Mouse (Mus musculus) heart, embryonic 15.5 days (tissue): ENCODE measurements at regions not wholly inside any gene's neighbourhood (a gene's known extent, or its start where the extent isn't known, plus 50 kb on each side); places are given as distances from the start of the nearest gene placed in this dataset. TPM values are rescaled to one million over a fixed set of nuclear protein-coding genes. Genes with fewer than 3 reads are reported as not detected.
A peak's percentile ranks its signal among the peaks of the same experiment; 100 is the strongest.
"Not testable (repeated sequence)": the region's sequence is repeated elsewhere in the genome, so short reads cannot be mapped to it uniquely, and the experiment has no call there.

ENCODE experiments used
- ATAC-seq: fragments of 200-750 bp; cut with Nextera tagmentation; replicated peaks from 2 replicates; pipeline ENCODE4 v1.8.0; 2017; ENCODE audit warnings: low read depth, moderate TSS enrichment; ENCODE audit not compliant: insufficient number of reproducible peaks, insufficient read depth, low FRiP score
- H3K27ac ChIP-seq: fragments of 300-500 bp; sonication (generic); 2 replicates; pipeline ENCODE4 v1.5.1; 2015; ENCODE audit warnings: mild to moderate bottlenecking, inconsistent platforms
- H3K27me3 ChIP-seq: fragments of 300-500 bp; sonication (generic); 2 replicates; pipeline ENCODE4 v1.6.1; 2015; ENCODE audit warnings: inconsistent platforms
- H3K36me3 ChIP-seq: fragments of 300-500 bp; sonication (generic); 2 replicates; pipeline ENCODE4 v1.6.1; 2015; ENCODE audit warnings: mild to moderate bottlenecking, inconsistent platforms
- H3K4me1 ChIP-seq: fragments of 300-500 bp; sonication (generic); replicated peaks from 2 replicates; pipeline ENCODE4 v1.6.1; 2015; ENCODE audit warnings: inconsistent platforms
- H3K4me2 ChIP-seq: fragments of 300-500 bp; sonication (generic); 2 replicates; pipeline ENCODE4 v1.6.1; 2015; ENCODE audit warnings: inconsistent platforms, mild to moderate bottlenecking, moderate library complexity
- H3K4me3 ChIP-seq: fragments of 300-500 bp; sonication (generic); 2 replicates; pipeline ENCODE4 v1.5.1; 2015; ENCODE audit warnings: mild to moderate bottlenecking, inconsistent platforms
- H3K9ac ChIP-seq: fragments of 300-500 bp; sonication (generic); 2 replicates; pipeline ENCODE4 v1.6.1; 2015; ENCODE audit warnings: mild to moderate bottlenecking, inconsistent platforms
- H3K9me3 ChIP-seq: fragments of 300-500 bp; sonication (generic); replicated peaks from 2 replicates; pipeline ENCODE4 v1.6.1; 2016; ENCODE audit warnings: inconsistent platforms
- WGBS: fragments of 180-500 bp; shearing (Covaris S2); methylation state at CpG from one replicate; pipeline ENCODE4 v1.1.7; 2015; ENCODE audit warnings: mixed read lengths; 5-methylcytosine and 5-hydroxymethylcytosine counted together
- microRNA-seq: library from miRNA; unstranded; fragments of <30 nt; microRNA quantifications from one replicate; pipeline ENCODE4, GENCODE M21; 2016

DNA sequence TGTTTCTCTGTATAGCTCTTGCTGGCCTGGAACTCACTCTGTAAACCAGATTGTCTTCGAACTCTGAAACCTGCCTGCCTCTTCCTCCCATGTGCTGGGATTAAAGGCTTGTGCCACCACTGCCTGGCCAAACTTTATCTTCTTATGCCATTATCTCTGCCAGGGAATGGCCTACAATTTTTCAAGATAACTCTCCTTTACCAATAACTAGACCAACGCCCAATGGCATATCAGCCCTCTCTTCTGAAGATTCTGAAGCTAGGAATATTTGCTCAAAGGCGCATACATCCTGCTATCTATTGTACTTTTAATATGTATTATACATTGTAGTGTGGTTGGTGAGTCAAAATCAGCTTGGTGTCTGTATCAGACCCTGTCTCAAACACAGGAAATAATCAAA, 235.4 kb upstream of the Cts3 start:
- not testable (repeated sequence) for ATAC-seq

DNA sequence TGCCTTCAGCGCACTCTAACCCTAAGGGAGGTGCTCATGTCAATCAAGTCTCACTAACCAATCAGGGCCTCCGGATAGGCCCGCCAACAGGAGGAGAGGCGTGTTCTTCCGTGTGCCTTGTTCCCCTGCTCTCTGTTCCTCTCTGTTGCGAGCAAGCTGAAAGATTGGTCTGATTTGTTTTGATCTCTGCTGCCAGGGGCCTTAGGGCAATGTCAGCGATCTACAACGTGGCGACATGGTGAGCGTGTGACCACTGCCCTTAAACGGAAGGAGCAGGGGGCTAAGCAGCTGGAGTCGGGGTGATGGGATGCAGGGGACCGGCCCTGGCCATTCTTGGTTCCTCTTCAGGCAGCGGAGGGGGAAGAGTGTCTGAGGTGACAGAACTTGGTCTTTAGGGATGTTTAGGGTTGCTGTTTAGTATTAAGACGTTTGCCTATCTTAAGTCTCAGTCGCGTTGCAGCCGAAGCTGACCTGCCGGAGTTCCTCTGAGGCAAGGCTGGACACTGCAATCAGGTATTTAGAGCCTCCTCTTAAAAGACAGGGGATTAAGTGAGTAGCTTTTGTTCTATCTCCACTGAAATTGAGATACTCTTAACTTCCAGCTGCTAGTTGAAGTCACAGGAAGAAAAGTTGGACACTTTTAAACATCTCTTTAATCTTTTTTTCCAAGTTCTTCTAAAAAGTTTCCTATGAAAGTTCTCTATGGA, 234.4 kb upstream of the Cts3 start:
- not testable (repeated sequence) for ATAC-seq, H3K9me3 ChIP-seq, H3K36me3 ChIP-seq, H3K4me1 ChIP-seq, H3K27me3 ChIP-seq
- H3K27ac ChIP-seq: peak overlapping the region; percentile 28; the same call in 1 of the 2 replicates
- H3K9ac ChIP-seq: peak overlapping the region; percentile 59
- peak overlapping the region; percentile 63 for H3K4me3 ChIP-seq
- H3K4me2 ChIP-seq: peak overlapping the region; percentile 58
- under 1% methylated on average over 19 of the region's 19 CpGs for WGBS

More for the DNA sequence above, 235.4 kb upstream of the Cts3 start:
- not testable (repeated sequence) for H3K4me1 ChIP-seq, H3K36me3 ChIP-seq, H3K9ac ChIP-seq, H3K4me2 ChIP-seq, H3K9me3 ChIP-seq, H3K27ac ChIP-seq, H3K27me3 ChIP-seq, H3K4me3 ChIP-seq
- WGBS: 85% methylated on average over 3 of the region's 3 CpGs

DNA sequence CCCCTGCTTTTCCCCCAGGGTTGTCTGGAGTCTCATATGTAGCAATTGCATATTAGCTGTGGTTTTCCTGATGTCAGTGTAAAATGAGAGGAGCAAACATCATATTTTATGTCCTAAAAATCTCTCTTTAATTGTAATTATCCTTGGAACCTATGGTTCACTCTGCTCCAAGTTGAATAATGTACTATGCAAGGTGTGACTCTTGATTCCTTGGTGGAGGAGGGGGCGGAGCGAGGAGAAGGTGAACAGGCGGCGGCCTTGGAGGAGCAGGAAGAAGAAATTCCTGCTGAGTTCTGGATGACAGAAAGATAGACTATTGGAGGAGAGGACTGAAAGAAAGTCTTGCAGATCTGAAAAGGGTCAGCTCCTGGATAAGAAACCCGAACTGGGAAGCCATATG, 233.8 kb upstream of the Cts3 start:
- H3K9me3 ChIP-seq, H3K27me3 ChIP-seq, ATAC-seq, H3K27ac ChIP-seq, H3K4me1 ChIP-seq, H3K36me3 ChIP-seq: not testable (repeated sequence)
- H3K9ac ChIP-seq: peak overlapping the region; percentile 59; the same call in 1 of the 2 replicates
- H3K4me2 ChIP-seq: peak overlapping the region; percentile 58
- 16% methylated on average over 5 of the region's 5 CpGs for WGBS
- H3K4me3 ChIP-seq: peak overlapping the region; percentile 63

DNA sequence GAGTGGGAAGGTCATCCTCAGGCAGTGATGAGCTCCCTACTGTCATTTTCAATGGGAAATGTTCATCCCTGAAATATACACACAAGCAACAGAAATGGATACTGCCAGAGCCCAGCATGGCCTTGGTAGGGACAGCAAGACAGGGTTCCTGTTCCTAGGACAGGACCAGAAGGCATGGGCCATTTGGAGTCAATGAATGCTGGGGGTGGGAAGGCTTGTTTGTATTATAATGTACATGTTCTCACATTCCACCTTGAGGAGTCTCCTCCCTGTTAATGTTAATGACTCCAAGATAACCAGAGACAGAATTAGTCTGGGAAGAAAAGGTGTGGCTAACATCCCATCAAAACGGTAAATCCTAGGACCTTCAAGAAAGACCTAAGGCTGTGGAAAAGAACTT, 193.5 kb upstream of the Cts3 start:
- not testable (repeated sequence) for H3K27ac ChIP-seq, H3K36me3 ChIP-seq, H3K9ac ChIP-seq, ATAC-seq, H3K4me3 ChIP-seq, H3K4me2 ChIP-seq, H3K4me1 ChIP-seq, H3K27me3 ChIP-seq, H3K9me3 ChIP-seq
- WGBS: 71% methylated on average over 1 of the region's 1 CpGs

Small RNA genes in the stretch of these regions (microRNA-seq; reads per million reads assigned to microRNA genes)
- not detected for gene Gm23739
